Mouse (Mus musculus) olfactory bulb, adult 2 months (tissue): ENCODE measurements at regions not wholly inside any gene's neighbourhood (a gene's known extent, or its start where the extent isn't known, plus 50 kb on each side); places are given as distances from the start of the nearest gene placed in this dataset.

Experiments used
- H3K27ac ChIP-seq: fragments of 200-500 bp; 2 replicates; pipeline ENCODE4 v1.5.1; 2012; ENCODE audit warnings: low read depth, low read length; ENCODE audit not compliant: insufficient read depth
- H3K4me1 ChIP-seq: fragments of 200-500 bp; 2 replicates; pipeline ENCODE4 v1.6.1; 2012; ENCODE audit warnings: low read length; ENCODE audit not compliant: control insufficient read depth, insufficient read depth
- H3K4me3 ChIP-seq: fragments of 200-500 bp; 2 replicates; pipeline ENCODE4 v1.5.1; 2012; ENCODE audit warnings: mild to moderate bottlenecking, low read depth, low read length, moderate library complexity; ENCODE audit not compliant: insufficient read depth
- CTCF ChIP-seq: fragments of 200-500 bp; IDR thresholded peaks from 2 replicates; pipeline ENCODE4 v1.5.1; 2012; ENCODE audit warnings: low read depth, mild to moderate bottlenecking, low read length, moderate library complexity; ENCODE audit not compliant: insufficient read depth
- POLR2A ChIP-seq: fragments of 200-500 bp; IDR thresholded peaks from 2 replicates; pipeline ENCODE4 v1.6.1; 2012; ENCODE audit warnings: mild to moderate bottlenecking, low read depth, low read length, moderate library complexity; ENCODE audit not compliant: insufficient read depth
- WGBS: fragments of 180-500 bp; shearing (Covaris S2); methylation state at CpG from one replicate; pipeline ENCODE4 v1.1.7; 2018; 5-methylcytosine and 5-hydroxymethylcytosine counted together

GRCm38 (mm10) chr4:84072096-84072495 is 546.8 kb downstream of the Ccdc171 start:
- Histone ChIP-seq H3K27ac (no peak overlapping the region), H3K4me3 (no peak overlapping the region), H3K4me1 (no peaks in the 10 kb centered on the region)
- 92% methylated on average over 5 of the region's 5 CpGs for WGBS
- TF ChIP-seq CTCF (no peak), POLR2A (no peak)

- TF ChIP-seq POLR2A (no peak), CTCF (no peak)
- H3K4me3 ChIP-seq: no peak overlapping the region
- no peaks in the 10 kb centered on the region for H3K4me1 ChIP-seq
- H3K27ac ChIP-seq: no peak overlapping the region
- 88% methylated on average over 1 of the region's 1 CpGs for WGBS
Observed at GRCm38 (mm10) chr4:84076526-84076925, 551.2 kb downstream of the Ccdc171 start.

GRCm38 (mm10) chr4:84079516-84079915 is 554.2 kb downstream of the Ccdc171 start:
- Histone ChIP-seq H3K4me3 (no peak overlapping the region), H3K4me1 (no peaks in the 10 kb centered on the region), H3K27ac (no peak overlapping the region)
- TF ChIP-seq CTCF (no peak), POLR2A (no peak)
- WGBS: 89% methylated on average over 2 of the region's 2 CpGs

GRCm38 (mm10) chr4:84081518-84081917 is 556.2 kb downstream of the Ccdc171 start:
- WGBS: 77% methylated on average over 7 of the region's 7 CpGs
- no peaks in the 10 kb centered on the region for H3K4me1 ChIP-seq
- TF ChIP-seq CTCF (no peak), POLR2A (no peak)
- no peak overlapping the region for H3K4me3 ChIP-seq
- no peak overlapping the region for H3K27ac ChIP-seq

- no peak overlapping the region for H3K4me3 ChIP-seq
- no peak for TF ChIP-seq CTCF
- TF ChIP-seq POLR2A: no peak
- WGBS: 90% methylated on average over 12 of the region's 12 CpGs
- no peak overlapping the region for H3K27ac ChIP-seq
- no peaks in the 10 kb centered on the region for H3K4me1 ChIP-seq
Observed at GRCm38 (mm10) chr4:84088166-84088565, 562.8 kb downstream of the Ccdc171 start.

- no peak overlapping the region for H3K4me3 ChIP-seq
- no peak for TF ChIP-seq POLR2A
- no peak for TF ChIP-seq CTCF
- no peaks in the 10 kb centered on the region for H3K4me1 ChIP-seq
- 73% methylated on average over 9 of the region's 9 CpGs for WGBS
- H3K27ac ChIP-seq: no peak overlapping the region
Observed at GRCm38 (mm10) chr4:84092509-84092908, 567.2 kb downstream of the Ccdc171 start.

GRCm38 (mm10) chr4:84095237-84095636 is 569.9 kb downstream of the Ccdc171 start:
- Histone ChIP-seq H3K4me3 (no peak overlapping the region), H3K4me1 (no peaks in the 10 kb centered on the region), H3K27ac (no peak overlapping the region)
- 87% methylated on average over 3 of the region's 3 CpGs for WGBS
- TF ChIP-seq CTCF (no peak), POLR2A (no peak)

- Histone ChIP-seq H3K4me3 (no peak overlapping the region), H3K4me1 (no peaks in the 10 kb centered on the region), H3K27ac (no peak overlapping the region)
- WGBS: 82% methylated on average over 4 of the region's 4 CpGs
- TF ChIP-seq CTCF (no peak), POLR2A (no peak)
Observed at GRCm38 (mm10) chr4:84096081-84096480, 570.7 kb downstream of the Ccdc171 start.

GRCm38 (mm10) chr4:84099071-84099470 is 573.7 kb downstream of the Ccdc171 start:
- H3K4me1 ChIP-seq: no peaks in the 10 kb centered on the region
- TF ChIP-seq CTCF (no peak), POLR2A (no peak)
- no peak overlapping the region for H3K27ac ChIP-seq
- WGBS: 74% methylated on average over 8 of the region's 8 CpGs
- H3K4me3 ChIP-seq: no peak overlapping the region

GRCm38 (mm10) chr4:84101923-84102322 is 573.2 kb downstream of the Bnc2 start:
- H3K4me1 ChIP-seq: no peaks in the 10 kb centered on the region
- 92% methylated on average over 6 of the region's 6 CpGs for WGBS
- H3K27ac ChIP-seq: no peak overlapping the region
- TF ChIP-seq POLR2A (no peak), CTCF (no peak)
- no peak overlapping the region for H3K4me3 ChIP-seq
